Mouse (Mus musculus): ENCODE measurements at regions not wholly inside any gene's neighbourhood (a gene's known extent, or its start where the extent isn't known, plus 50 kb on each side); places are given as distances from the start of the nearest gene placed in this dataset.

DNA sequence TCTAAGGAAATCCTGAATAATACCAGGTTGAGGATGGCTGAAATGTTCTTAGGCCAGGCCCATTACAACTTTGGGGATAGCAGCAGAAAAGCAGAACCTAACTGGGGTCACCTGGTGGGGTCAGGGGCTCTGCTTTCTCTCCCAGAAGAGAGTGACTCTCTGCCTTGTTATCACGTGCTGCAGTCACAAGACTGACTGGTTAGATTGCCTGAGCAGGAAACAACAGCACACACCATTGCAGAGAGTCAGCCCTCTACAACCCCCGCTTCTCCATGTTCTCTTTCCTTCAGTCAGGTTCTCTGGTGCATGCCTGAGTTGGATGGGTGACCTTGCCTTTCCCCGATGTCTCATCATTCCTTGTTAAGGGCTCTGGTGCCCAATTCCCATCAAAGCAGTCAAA lies 91.2 kb upstream of the Hsd17b12 start:
- Histone ChIP-seq H3K9ac (ENCODE audit: insufficient read depth, low read depth, low read length, poor library complexity, severe bottlenecking) (no peak overlapping the region), H3K27ac (ENCODE audit: insufficient read depth, low read depth, low read length, poor library complexity, severe bottlenecking) (no peak overlapping the region), H3K4me3 (ENCODE audit: insufficient read depth in 1 of 2, low read depth in 1 of 2, low read length in 2 of 2, poor library complexity in 1 of 2, severe bottlenecking in 1 of 2) (no peak overlapping the region), H3K36me3 (ENCODE audit: control insufficient read depth, insufficient read depth, low read length, poor library complexity, severe bottlenecking) (no peaks in the 10 kb centered on the region), H3K9me3 (ENCODE audit: control insufficient read depth, insufficient read depth, low read depth, low read length) (no peaks in the 10 kb centered on the region), H3K4me1 (ENCODE audit: control insufficient read depth in 2 of 2, insufficient read depth in 2 of 2, low read length in 2 of 2, poor library complexity in 1 of 2) (peaks cover 0 to 5% of the 10 kb centered on the region in 2 experiments; a peak in 1 of 4 replicates)
- in situ Hi-C loops (cut with MboI; ENCODE audit: low sequenced_read_pairs in 2 of 2, unreplicated experiment in 2 of 2) = no loop called here
- no peak for DNase-seq (ENCODE audit: low read depth, low spot score)
- TF ChIP-seq ZNF384 (IDR thresholded peaks at IDR 0.05; ENCODE audit: low read depth, low read length) (no peak), CHD2 (IDR thresholded peaks at IDR 0.05; ENCODE audit: low read depth, low read length) (no peak), MAFK (IDR thresholded peaks at IDR 0.05; ENCODE audit: insufficient read depth, low read depth, low read length) (no peak), HCFC1 (IDR thresholded peaks at IDR 0.05; ENCODE audit: borderline replicate concordance, insufficient read depth, low read length) (no peak), ZC3H11A (IDR thresholded peaks at IDR 0.05; ENCODE audit: borderline replicate concordance, low read depth, low read length) (no peak)

DNA sequence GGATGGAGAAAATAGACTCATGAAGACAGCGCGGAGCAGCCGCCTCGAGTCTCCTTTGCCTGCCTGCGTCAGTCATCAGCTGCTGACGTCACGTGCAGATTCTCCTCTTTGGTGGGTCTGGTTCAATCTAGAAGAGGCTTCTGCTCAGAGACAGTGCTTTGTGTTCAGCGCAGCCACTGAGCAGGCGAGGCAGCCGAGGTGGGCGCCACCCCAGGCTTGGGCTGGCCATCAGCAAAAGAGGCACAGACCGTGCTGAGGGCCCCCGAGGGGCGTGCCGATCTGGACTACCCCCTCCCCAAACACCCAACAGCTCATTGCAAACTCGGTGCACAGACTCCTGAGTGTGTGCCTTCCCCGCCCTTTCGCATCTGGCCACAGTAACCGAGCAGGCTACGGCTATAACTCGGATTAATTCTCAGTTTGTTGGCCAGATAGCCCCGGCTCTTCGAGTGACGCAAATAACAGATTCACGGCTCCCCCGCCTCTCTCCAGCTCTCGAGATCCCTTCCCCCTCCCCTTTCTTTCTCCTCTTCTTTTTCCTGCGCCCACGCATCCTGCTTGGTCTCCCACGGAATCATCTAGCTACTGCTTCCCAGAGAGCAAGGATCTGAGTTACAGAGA lies 89.2 kb upstream of the Hsd17b12 start:
- H3K9me3 ChIP-seq (ENCODE audit: control insufficient read depth, insufficient read depth, low read depth, low read length) = no peaks in the 10 kb centered on the region
- H3K27ac ChIP-seq (ENCODE audit: insufficient read depth, low read depth, low read length, poor library complexity, severe bottlenecking) = no peak overlapping the region
- in situ Hi-C loops (cut with MboI; ENCODE audit: low sequenced_read_pairs in 2 of 2, unreplicated experiment in 2 of 2) = no loop called here
- H3K4me3 ChIP-seq (ENCODE audit: insufficient read depth in 1 of 2, low read depth in 1 of 2, low read length in 2 of 2, poor library complexity in 1 of 2, severe bottlenecking in 1 of 2) = peak overlapping the region; percentile 1 to 32; a peak in 2 of 4 replicates
- no peak for DNase-seq (ENCODE audit: low read depth, low spot score)
- no peak overlapping the region for H3K9ac ChIP-seq (ENCODE audit: insufficient read depth, low read depth, low read length, poor library complexity, severe bottlenecking)
- no peaks in the 10 kb centered on the region for H3K36me3 ChIP-seq (ENCODE audit: control insufficient read depth, insufficient read depth, low read length, poor library complexity, severe bottlenecking)
- H3K4me1 ChIP-seq (ENCODE audit: control insufficient read depth in 2 of 2, insufficient read depth in 2 of 2, low read length in 2 of 2, poor library complexity in 1 of 2) = peaks cover 0 to 6% of the 10 kb centered on the region in 2 experiments; a peak in 1 of 4 replicates
- TF ChIP-seq HCFC1 (IDR thresholded peaks at IDR 0.05; ENCODE audit: borderline replicate concordance, insufficient read depth, low read length) (no peak), MAFK (IDR thresholded peaks at IDR 0.05; ENCODE audit: insufficient read depth, low read depth, low read length) (no peak), ZNF384 (IDR thresholded peaks at IDR 0.05; ENCODE audit: low read depth, low read length) (no peak), ZC3H11A (IDR thresholded peaks at IDR 0.05; ENCODE audit: borderline replicate concordance, low read depth, low read length) (no peak), CHD2 (IDR thresholded peaks at IDR 0.05; ENCODE audit: low read depth, low read length) (no peak)

DNA sequence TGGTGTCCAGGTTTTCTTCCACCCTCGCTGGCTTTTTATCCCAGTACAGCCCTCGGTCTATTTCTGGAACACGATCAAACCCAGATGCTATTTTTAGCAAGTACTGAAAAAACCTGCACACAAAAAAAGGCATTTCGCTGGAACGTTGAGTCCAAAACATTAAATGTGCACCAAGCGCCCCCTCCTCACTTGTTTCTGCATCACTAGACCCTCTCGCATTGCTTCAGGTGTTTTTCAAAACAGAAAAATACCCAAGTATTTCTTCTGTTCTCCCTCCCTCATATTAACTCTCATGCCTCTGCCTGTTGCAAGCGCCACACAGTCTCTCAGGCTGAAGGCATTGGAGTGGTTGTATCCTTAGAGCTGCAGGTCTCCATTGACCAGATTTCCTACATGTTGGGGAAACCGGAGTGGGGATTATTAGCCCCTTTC lies 88.4 kb upstream of the Hsd17b12 start:
- no peak overlapping the region for H3K9ac ChIP-seq (ENCODE audit: insufficient read depth, low read depth, low read length, poor library complexity, severe bottlenecking)
- in situ Hi-C loops (cut with MboI; ENCODE audit: low sequenced_read_pairs in 2 of 2, unreplicated experiment in 2 of 2) = no loop called here
- TF ChIP-seq ZNF384 (IDR thresholded peaks at IDR 0.05; ENCODE audit: low read depth, low read length) = no peak
- no peak for TF ChIP-seq MAFK (IDR thresholded peaks at IDR 0.05; ENCODE audit: insufficient read depth, low read depth, low read length)
- no peak for TF ChIP-seq ZC3H11A (IDR thresholded peaks at IDR 0.05; ENCODE audit: borderline replicate concordance, low read depth, low read length)
- TF ChIP-seq HCFC1 (IDR thresholded peaks at IDR 0.05; ENCODE audit: borderline replicate concordance, insufficient read depth, low read length) = no peak
- no peak for TF ChIP-seq CHD2 (IDR thresholded peaks at IDR 0.05; ENCODE audit: low read depth, low read length)
- H3K4me3 ChIP-seq (ENCODE audit: insufficient read depth in 1 of 2, low read depth in 1 of 2, low read length in 2 of 2, poor library complexity in 1 of 2, severe bottlenecking in 1 of 2) = no peak overlapping the region
- DNase-seq (ENCODE audit: low read depth, low spot score) = no peak
- H3K9me3 ChIP-seq (ENCODE audit: control insufficient read depth, insufficient read depth, low read depth, low read length) = no peaks in the 10 kb centered on the region
- peaks cover 0 to 6% of the 10 kb centered on the region in 2 experiments; a peak in 1 of 4 replicates for H3K4me1 ChIP-seq (ENCODE audit: control insufficient read depth in 2 of 2, insufficient read depth in 2 of 2, low read length in 2 of 2, poor library complexity in 1 of 2)
- no peak overlapping the region for H3K27ac ChIP-seq (ENCODE audit: insufficient read depth, low read depth, low read length, poor library complexity, severe bottlenecking)
- no peaks in the 10 kb centered on the region for H3K36me3 ChIP-seq (ENCODE audit: control insufficient read depth, insufficient read depth, low read length, poor library complexity, severe bottlenecking)

DNA sequence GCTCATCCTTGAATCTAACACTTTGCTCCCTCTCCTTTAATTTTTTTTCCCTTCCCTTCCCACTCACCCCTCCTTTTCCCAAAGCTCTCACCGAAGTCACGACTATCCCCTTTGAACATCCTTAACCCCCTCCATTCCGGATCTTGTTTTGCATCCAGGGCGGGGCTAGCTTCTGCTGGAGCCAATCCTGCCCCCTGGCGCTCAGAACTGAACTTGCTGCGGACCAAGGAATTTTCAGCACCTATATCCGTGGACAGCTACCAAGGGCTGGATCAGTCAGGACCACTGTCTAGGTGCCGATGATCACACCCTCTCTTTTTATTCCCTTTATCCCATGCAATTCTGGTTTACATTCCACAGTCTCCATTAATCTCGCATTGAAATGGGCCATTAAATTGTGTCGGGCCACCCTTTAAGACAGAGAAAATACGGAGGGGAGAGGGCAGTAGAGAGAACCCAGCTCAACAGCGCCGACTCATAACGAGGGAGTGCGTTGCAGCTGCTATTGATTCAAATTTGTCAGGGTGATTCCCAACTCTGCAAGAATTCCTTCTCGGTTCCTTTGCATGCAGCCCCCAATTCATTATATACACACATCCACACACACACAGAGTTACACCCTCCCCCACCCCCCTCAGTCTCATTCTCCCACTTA lies 87.7 kb upstream of the Hsd17b12 start:
- Histone ChIP-seq H3K9ac (ENCODE audit: insufficient read depth, low read depth, low read length, poor library complexity, severe bottlenecking) (no peak overlapping the region), H3K36me3 (ENCODE audit: control insufficient read depth, insufficient read depth, low read length, poor library complexity, severe bottlenecking) (no peaks in the 10 kb centered on the region), H3K9me3 (ENCODE audit: control insufficient read depth, insufficient read depth, low read depth, low read length) (no peaks in the 10 kb centered on the region), H3K4me1 (ENCODE audit: control insufficient read depth in 2 of 2, insufficient read depth in 2 of 2, low read length in 2 of 2, poor library complexity in 1 of 2) (peaks cover 0 to 6% of the 10 kb centered on the region in 2 experiments; a peak in 1 of 4 replicates), H3K4me3 (ENCODE audit: insufficient read depth in 1 of 2, low read depth in 1 of 2, low read length in 2 of 2, poor library complexity in 1 of 2, severe bottlenecking in 1 of 2) (no peak overlapping the region; a peak in 1 of 4 replicates), H3K27ac (ENCODE audit: insufficient read depth, low read depth, low read length, poor library complexity, severe bottlenecking) (no peak overlapping the region)
- peak; percentile 87 for DNase-seq (ENCODE audit: low read depth, low spot score)
- in situ Hi-C loops (cut with MboI; ENCODE audit: low sequenced_read_pairs in 2 of 2, unreplicated experiment in 2 of 2) = no loop called here
- peak; percentile 34; the same call in 1 of the 2 replicates for TF ChIP-seq HCFC1 (IDR thresholded peaks at IDR 0.05; ENCODE audit: borderline replicate concordance, insufficient read depth, low read length)
- peak; percentile 17; the same call in 1 of the 2 replicates for TF ChIP-seq ZC3H11A (IDR thresholded peaks at IDR 0.05; ENCODE audit: borderline replicate concordance, low read depth, low read length)
- peak; percentile 56; the same call in 1 of the 2 replicates for TF ChIP-seq ZNF384 (IDR thresholded peaks at IDR 0.05; ENCODE audit: low read depth, low read length)
- no peak for TF ChIP-seq MAFK (IDR thresholded peaks at IDR 0.05; ENCODE audit: insufficient read depth, low read depth, low read length)
